Mouse (Mus musculus) intestine, postnatal 0 days (tissue): ENCODE data around the gene Epha7. TPM values are rescaled to one million over a fixed set of nuclear protein-coding genes. Genes with fewer than 3 reads are reported as not detected.

Experiments used
- ATAC-seq: fragments of 200-750 bp; cut with Nextera tagmentation; 2 replicates; pipeline ENCODE4 v1.8.0; 2017; ENCODE audit warnings: mild to moderate bottlenecking, moderate TSS enrichment, moderate library complexity
- H3K27ac ChIP-seq: fragments of 300-500 bp; sonication (generic); 2 replicates; pipeline ENCODE4 v1.5.1; 2014; ENCODE audit warnings: mild to moderate bottlenecking, low read depth, low read length, moderate library complexity
- H3K27me3 ChIP-seq: fragments of 300-500 bp; sonication (generic); replicated peaks from 2 replicates; pipeline ENCODE4 v1.6.1; 2014; ENCODE audit warnings: low read length, mixed read lengths; ENCODE audit not compliant: control insufficient read depth, insufficient read depth
- H3K36me3 ChIP-seq: fragments of 300-500 bp; sonication (generic); 2 replicates; pipeline ENCODE4 v1.6.1; 2014; ENCODE audit warnings: mild to moderate bottlenecking, moderate library complexity; ENCODE audit not compliant: control insufficient read depth, insufficient read depth
- H3K4me1 ChIP-seq: fragments of 300-500 bp; sonication (generic); replicated peaks from 2 replicates; pipeline ENCODE4 v1.6.1; 2014; ENCODE audit warnings: antibody characterized with exemption, low read length, mixed read lengths; ENCODE audit not compliant: control insufficient read depth, insufficient read depth
- H3K4me2 ChIP-seq: fragments of 300-500 bp; sonication (generic); replicated peaks from 2 replicates; pipeline ENCODE4 v1.6.1; 2014; ENCODE audit warnings: low read depth, mild to moderate bottlenecking, moderate library complexity
- H3K4me3 ChIP-seq: fragments of 300-500 bp; sonication (generic); 2 replicates; pipeline ENCODE4 v1.5.1; 2014; ENCODE audit warnings: low read depth, low read length
- H3K9ac ChIP-seq: fragments of 300-500 bp; sonication (generic); 2 replicates; pipeline ENCODE4 v1.6.1; 2014; ENCODE audit warnings: mild to moderate bottlenecking, low read depth, low read length
- H3K9me3 ChIP-seq: fragments of 300-500 bp; sonication (generic); 2 replicates; pipeline ENCODE4 v1.6.1; 2016; ENCODE audit warnings: mixed run types; ENCODE audit not compliant: control insufficient read depth
- CTCF ChIP-seq: sonication (generic); IDR thresholded peaks from 2 replicates; pipeline ENCODE4 v1.5.1; 2016; ENCODE audit warnings: low read depth, mild to moderate bottlenecking, control low read depth, antibody characterized with exemption, moderate library complexity
- WGBS: fragments of 180-500 bp; shearing (Covaris S2); extraction: QIAGEN DNeasy Blood & Tissue Kit; methylation state at CpG from one replicate; pipeline ENCODE4 v1.1.7; 2014; 5-methylcytosine and 5-hydroxymethylcytosine counted together
- polyA plus RNA-seq: library from polyadenylated mRNA; unstranded; fragments of >200 nt; fragmentation: Nextera tagmentation; extraction: Ambion mirVana; gene quantifications from 2 replicates; pipeline ENCODE4 v1.2.1, GENCODE M21; 2015

The Epha7 gene
- polyA plus RNA-seq, 1 experiment from 2014 or later = 2.8 TPM

DNA sequence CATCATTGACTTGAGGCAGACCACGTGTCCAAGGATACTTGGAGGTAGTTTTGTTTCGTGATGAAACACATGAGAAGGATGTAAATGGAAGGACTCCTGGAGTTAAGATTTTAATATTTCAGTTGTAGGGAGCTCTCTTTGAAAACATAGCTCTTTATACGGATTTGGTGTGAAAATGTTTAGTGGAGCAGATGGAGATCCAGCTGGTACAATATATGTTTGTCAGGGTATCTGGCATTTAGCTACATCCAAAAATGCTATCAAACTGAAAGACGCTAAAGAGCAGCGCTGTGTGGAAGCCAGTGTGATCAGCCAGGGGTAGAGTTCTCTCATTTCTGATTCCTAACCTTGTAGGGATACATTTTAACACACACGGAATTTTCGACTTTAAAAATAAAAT lies 82.5 kb downstream of the Epha7 start:
- no peaks in the 10 kb centered on the region for H3K36me3 ChIP-seq
- H3K27ac ChIP-seq = no peak overlapping the region
- H3K4me2 ChIP-seq = no peak overlapping the region
- H3K4me3 ChIP-seq = no peak overlapping the region
- H3K9ac ChIP-seq = no peak overlapping the region
- H3K4me1 ChIP-seq = no peaks in the 10 kb centered on the region
- H3K27me3 ChIP-seq = no peaks in the 10 kb centered on the region
- H3K9me3 ChIP-seq = no peaks in the 10 kb centered on the region
- 86% methylated on average over 7 of the region's 7 CpGs for WGBS
- no peak for TF ChIP-seq CTCF
- no peak for ATAC-seq

- 95% methylated on average over 4 of the region's 4 CpGs for WGBS
- Histone ChIP-seq H3K36me3 (no peaks in the 10 kb centered on the region), H3K9me3 (no peaks in the 10 kb centered on the region), H3K4me2 (no peak overlapping the region), H3K27ac (no peak overlapping the region), H3K4me1 (no peaks in the 10 kb centered on the region), H3K27me3 (no peaks in the 10 kb centered on the region), H3K9ac (no peak overlapping the region), H3K4me3 (no peak overlapping the region)
- no peak for ATAC-seq
- no peak for TF ChIP-seq CTCF
These were observed 86.4 kb downstream of the Epha7 start for GRCm38 (mm10) chr4:28899373-28899772.

DNA sequence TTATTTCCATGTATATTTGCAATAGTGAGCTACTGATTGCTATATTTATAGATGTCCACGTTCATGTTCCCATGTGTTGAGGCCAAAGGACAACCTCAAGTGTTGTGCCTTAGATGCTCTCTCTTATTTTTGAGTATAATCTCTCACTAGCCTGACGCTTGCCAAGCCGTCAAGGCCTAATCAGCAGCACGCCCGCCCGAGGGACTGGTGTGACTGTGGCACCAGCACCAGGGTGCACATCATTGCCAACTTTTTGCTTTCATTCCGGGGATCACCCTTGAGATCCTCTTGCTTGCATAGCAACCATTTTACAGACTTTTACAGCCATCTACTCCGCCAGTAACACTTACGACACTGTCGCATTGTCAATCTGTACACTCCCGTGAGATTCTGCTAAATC lies 86.9 kb downstream of the Epha7 start:
- Histone ChIP-seq H3K9ac (no peak overlapping the region), H3K9me3 (no peaks in the 10 kb centered on the region), H3K27ac (no peak overlapping the region), H3K4me3 (no peak overlapping the region), H3K36me3 (no peaks in the 10 kb centered on the region), H3K27me3 (no peaks in the 10 kb centered on the region), H3K4me1 (no peaks in the 10 kb centered on the region), H3K4me2 (no peak overlapping the region)
- ATAC-seq = no peak
- TF ChIP-seq CTCF = no peak
- WGBS = 90% methylated on average over 11 of the region's 11 CpGs

DNA sequence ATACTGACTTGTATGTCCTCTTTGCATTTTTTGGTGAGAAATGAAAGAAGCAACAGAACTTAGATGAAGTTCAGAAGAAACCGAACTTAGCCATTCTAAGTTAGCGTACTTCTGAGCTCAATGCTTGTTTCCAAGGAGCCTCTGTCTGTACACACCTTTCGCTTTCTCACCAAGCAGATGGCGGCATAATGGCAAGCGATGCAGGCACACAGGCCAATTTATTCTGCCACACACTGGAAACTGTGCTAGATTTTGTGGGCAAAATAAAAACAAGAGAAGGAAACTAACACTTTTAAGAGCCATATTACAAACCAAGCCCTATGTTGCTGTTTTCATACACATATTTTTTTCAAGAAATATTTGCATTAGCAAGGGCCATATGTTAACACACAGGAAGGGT lies 88.6 kb downstream of the Epha7 start:
- Histone ChIP-seq H3K27me3 (no peaks in the 10 kb centered on the region), H3K36me3 (no peaks in the 10 kb centered on the region), H3K4me3 (no peak overlapping the region), H3K4me2 (no peak overlapping the region), H3K27ac (no peak overlapping the region), H3K9me3 (no peaks in the 10 kb centered on the region), H3K4me1 (no peaks in the 10 kb centered on the region), H3K9ac (no peak overlapping the region)
- WGBS = 96% methylated on average over 5 of the region's 5 CpGs
- no peak for TF ChIP-seq CTCF
- ATAC-seq = no peak

DNA sequence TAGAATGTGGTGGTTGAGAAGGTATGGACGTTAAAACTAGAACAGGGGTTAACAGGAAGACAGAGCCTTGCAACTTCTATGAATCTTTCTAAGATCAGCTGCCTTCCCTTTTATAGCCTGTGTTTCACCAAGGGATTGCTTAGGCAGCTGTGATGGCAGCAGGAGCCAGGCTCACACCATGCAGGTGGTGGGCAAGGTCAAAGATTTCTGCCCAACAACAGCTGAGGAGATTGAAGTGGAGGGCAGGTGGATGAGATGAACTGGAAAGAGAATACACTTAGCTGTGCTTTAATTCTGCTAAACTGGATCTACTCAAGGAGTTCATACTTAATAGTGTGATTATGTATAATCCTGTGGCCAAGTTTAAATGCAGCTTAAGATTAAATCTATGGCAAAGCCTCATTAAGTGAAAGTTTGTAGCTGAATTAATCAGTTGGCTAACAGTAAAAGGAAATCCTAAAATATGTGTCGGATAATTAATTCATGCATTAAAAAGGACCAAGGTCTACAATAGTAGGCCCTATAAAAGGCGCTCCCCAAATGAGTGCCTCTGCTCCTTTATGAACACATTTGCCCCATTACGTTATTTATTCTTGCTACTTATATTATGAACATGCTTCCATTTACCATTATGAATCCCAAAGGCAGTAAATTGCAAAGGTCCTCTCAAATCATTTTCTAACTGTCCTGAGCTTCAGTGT lies 89.2 kb downstream of the Epha7 start:
- Histone ChIP-seq H3K9me3 (no peaks in the 10 kb centered on the region), H3K4me1 (no peaks in the 10 kb centered on the region), H3K36me3 (no peaks in the 10 kb centered on the region), H3K27me3 (no peaks in the 10 kb centered on the region), H3K4me2 (no peak overlapping the region), H3K9ac (no peak overlapping the region), H3K4me3 (no peak overlapping the region), H3K27ac (no peak overlapping the region)
- no peak for ATAC-seq
- WGBS = 90% methylated on average over 4 of the region's 4 CpGs
- no peak for TF ChIP-seq CTCF

- ATAC-seq = no peak
- Histone ChIP-seq H3K4me2 (no peak overlapping the region), H3K4me1 (no peaks in the 10 kb centered on the region), H3K27me3 (no peaks in the 10 kb centered on the region), H3K27ac (no peak overlapping the region), H3K4me3 (no peak overlapping the region), H3K36me3 (no peaks in the 10 kb centered on the region), H3K9ac (no peak overlapping the region), H3K9me3 (no peaks in the 10 kb centered on the region)
- 95% methylated on average over 2 of the region's 2 CpGs for WGBS
- no peak for TF ChIP-seq CTCF
These were observed 94.1 kb downstream of the Epha7 start for GRCm38 (mm10) chr4:28906985-28907384.

DNA sequence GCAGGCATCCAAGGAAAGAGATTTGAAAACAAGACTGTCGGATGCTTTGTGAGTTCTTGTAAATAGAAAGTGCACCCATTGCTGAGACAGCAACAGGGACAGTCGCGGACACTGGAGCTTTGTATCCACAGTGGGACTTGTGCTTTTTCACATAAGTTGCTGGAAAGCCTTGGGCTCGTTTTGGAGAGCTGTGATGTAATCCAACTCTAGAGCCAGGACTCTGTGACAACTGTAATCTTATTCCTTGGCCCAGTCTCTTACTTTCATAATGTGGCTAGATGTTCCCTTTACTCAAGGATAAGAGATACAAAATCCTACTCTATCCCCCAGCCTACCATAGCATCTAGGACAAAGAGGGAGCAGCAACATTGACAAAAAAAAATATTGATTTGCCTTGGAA lies 97.2 kb downstream of the Epha7 start:
- Histone ChIP-seq H3K4me1 (no peaks in the 10 kb centered on the region), H3K27me3 (no peaks in the 10 kb centered on the region), H3K9me3 (no peaks in the 10 kb centered on the region), H3K4me2 (no peak overlapping the region), H3K27ac (no peak overlapping the region), H3K4me3 (no peak overlapping the region), H3K9ac (no peak overlapping the region), H3K36me3 (no peaks in the 10 kb centered on the region)
- TF ChIP-seq CTCF = no peak
- 77% methylated on average over 4 of the region's 4 CpGs for WGBS
- ATAC-seq = no peak
